Mouse (Mus musculus): Measurements from ENCODE around the gene Nacc1.

DNA sequence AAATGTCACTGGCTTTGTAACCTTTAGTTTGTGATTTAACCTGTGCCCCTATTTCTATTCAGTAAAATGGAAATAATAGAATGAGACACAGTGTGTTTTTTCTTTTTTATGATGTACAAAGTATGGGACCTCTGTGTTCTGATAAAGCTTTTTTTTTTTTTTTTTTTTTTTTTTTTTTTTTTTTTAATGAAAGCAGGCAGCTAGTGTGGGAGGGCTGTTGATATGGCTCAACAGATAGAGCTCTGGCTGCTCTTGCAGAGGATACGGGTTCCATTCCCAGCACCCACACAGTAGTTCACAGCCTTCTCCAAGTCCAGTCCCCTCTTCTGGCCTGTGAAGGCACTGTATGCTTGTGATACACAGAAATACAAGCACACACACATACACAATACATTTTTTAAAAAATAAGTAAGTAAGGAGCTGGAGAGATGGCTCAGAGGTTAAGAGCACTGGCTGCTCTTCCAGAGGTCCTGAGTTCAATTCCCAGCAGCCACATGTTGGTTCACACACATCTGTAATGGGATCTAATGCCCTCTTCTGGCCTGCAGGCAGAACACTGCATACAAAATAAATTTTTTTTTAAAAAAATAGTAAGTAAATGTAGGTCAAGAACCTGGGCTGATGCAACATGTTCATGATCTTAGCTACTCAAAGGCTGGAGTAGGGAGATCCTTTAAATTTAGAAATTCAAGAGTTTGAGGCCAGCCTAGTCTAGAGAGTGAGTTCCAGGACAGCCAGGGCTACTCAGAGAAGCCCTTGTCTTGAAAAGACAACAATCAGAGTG lies 45.9 kb downstream of the Nacc1 start:
- TF ChIP-seq POLR2A (IDR thresholded peaks at IDR 0.05; ENCODE audit: extremely low read depth, insufficient read depth, low read length) (no peak), CTCF (IDR thresholded peaks at IDR 0.05; ENCODE audit: low read depth, low read length) (no peak)

Data from liver, adult 2 months (tissue).